Mouse (Mus musculus): ENCODE data around the gene Ankrd65.

GRCm38 (mm10) chr4:155839483-155839910, 49.3 kb downstream of the Ankrd65 start, which contains the start of gene Mxra8:
- no peak for TF ChIP-seq MAX (IDR thresholded peaks at IDR 0.05; ENCODE audit: low read depth)
- TF ChIP-seq USF1 (IDR thresholded peaks at IDR 0.05; ENCODE audit: low read depth) = no peak
- TF ChIP-seq POLR2A (IDR thresholded peaks at IDR 0.05; ENCODE audit: insufficient read length, low read depth) = peak; percentile 10
- TF ChIP-seq MYOG (IDR thresholded peaks at IDR 0.05; ENCODE audit: control insufficient read depth in 1 of 3, insufficient read depth in 1 of 3, insufficient read length in 2 of 3, low read depth in 2 of 3) = no peak
- no peak for TF ChIP-seq CEBPB (IDR thresholded peaks at IDR 0.05; ENCODE audit: insufficient read depth, poor library complexity, severe bottlenecking)
